13 mouse cellular contexts compared by ENCODE assay signal in genomic region chr11:69521526-69522149, GRCm38 (mm10). TPM values are rescaled to one million over a fixed set of nuclear protein-coding genes. Genes with fewer than 3 reads are reported as not detected.
"Had no signal": no experiment of that assay in that cellular context is flagged by ENCODE, and none has a peak within 500 bp of the region (broad histone marks: within the 10 kb centered on the region; RNA-seq: fewer than 3 reads in every experiment).

No protein-coding gene starts in this region.

- H3K4me3 ChIP-seq: layer of hippocampus, adult 2 months; limb, embryonic 13.5 days; midbrain, embryonic 10.5 days; neural tube, embryonic 12.5 days had no signal

- H3K27ac ChIP-seq: layer of hippocampus, adult 2 months; limb, embryonic 13.5 days; midbrain, embryonic 10.5 days; neural tube, embryonic 12.5 days; stomach, postnatal 0 days had no signal

- DNase-seq: kidney, adult 18-20 months; kidney, postnatal 10 days; kidney, postnatal 4 days; left cerebral cortex, postnatal 4 days; lung, adult 18-20 months; midbrain, embryonic 14.5 days; thymus, postnatal 25 days had no signal

- H3K9me3 ChIP-seq: limb, embryonic 13.5 days; midbrain, embryonic 10.5 days; neural tube, embryonic 12.5 days had no signal

- H3K36me3 ChIP-seq: limb, embryonic 13.5 days; midbrain, embryonic 10.5 days; neural tube, embryonic 12.5 days had no signal

- H3K4me2 ChIP-seq: limb, embryonic 13.5 days; neural tube, embryonic 12.5 days had no signal

- H3K9ac ChIP-seq: limb, embryonic 13.5 days; neural tube, embryonic 12.5 days had no signal

- H3K27me3 ChIP-seq: limb, embryonic 13.5 days; neural tube, embryonic 12.5 days had no signal

RNA-seq across cellular contexts. Expression of gene Efnb3, which starts 38.4 kb away (rescaled TPM):
- total RNA-seq: monocyte, adult 5-6 weeks had no signal
